Mouse (Mus musculus) hindbrain, embryonic 11.5 days (tissue): Measurements from ENCODE around the gene Schip1. TPM values are rescaled to one million over a fixed set of nuclear protein-coding genes. Genes with fewer than 3 reads are reported as not detected.

Source experiments
- ATAC-seq: fragments of 200-750 bp; cut with Nextera tagmentation; 2 replicates; pipeline ENCODE4 v1.8.0; 2017; ENCODE audit warnings: mild to moderate bottlenecking, moderate TSS enrichment, moderate library complexity; ENCODE audit not compliant: low FRiP score
- DNase-seq: peaks from one replicate; pipeline ENCODE4 v3.0.0-alpha.2; 2015; ENCODE audit warnings: low spot score
- H3K27ac ChIP-seq: fragments of 300-500 bp; sonication (generic); 2 replicates; pipeline ENCODE4 v1.5.1; 2014; ENCODE audit warnings: mild to moderate bottlenecking, low read depth, low read length
- H3K27me3 ChIP-seq: fragments of 300-500 bp; sonication (generic); 2 replicates; pipeline ENCODE4 v1.6.1; 2014; ENCODE audit warnings: mild to moderate bottlenecking, low read length, moderate library complexity, mixed read lengths; ENCODE audit not compliant: control insufficient read depth, insufficient read depth
- H3K36me3 ChIP-seq: fragments of 300-500 bp; sonication (generic); 2 replicates; pipeline ENCODE4 v1.6.1; 2014; ENCODE audit warnings: mild to moderate bottlenecking, low read length, moderate library complexity, mixed read lengths; ENCODE audit not compliant: control insufficient read depth, insufficient read depth
- H3K4me1 ChIP-seq: fragments of 300-500 bp; sonication (generic); replicated peaks from 2 replicates; pipeline ENCODE4 v1.6.1; 2014; ENCODE audit warnings: low read length, mixed read lengths; ENCODE audit not compliant: control insufficient read depth, insufficient read depth
- H3K4me2 ChIP-seq: fragments of 300-500 bp; sonication (generic); replicated peaks from 2 replicates; pipeline ENCODE4 v1.6.1; 2014; ENCODE audit warnings: mild to moderate bottlenecking, low read depth, low read length
- H3K4me3 ChIP-seq: fragments of 300-500 bp; sonication (generic); 2 replicates; pipeline ENCODE4 v1.5.1; 2014; ENCODE audit warnings: low read depth, low read length
- H3K9ac ChIP-seq: fragments of 300-500 bp; sonication (generic); 2 replicates; pipeline ENCODE4 v1.6.1; 2014; ENCODE audit warnings: low read depth, low read length
- H3K9me3 ChIP-seq: fragments of 300-500 bp; sonication (generic); 2 replicates; pipeline ENCODE4 v1.6.1; 2016; ENCODE audit warnings: low read length; ENCODE audit not compliant: control insufficient read depth
- WGBS: fragments of 180-500 bp; shearing (Covaris S2); extraction: QIAGEN DNeasy Blood & Tissue Kit; methylation state at CpG from one replicate; pipeline ENCODE4 v1.1.7; 2014; 5-methylcytosine and 5-hydroxymethylcytosine counted together
- polyA plus RNA-seq: library from polyadenylated mRNA; unstranded; fragments of >200 nt; fragmentation: Nextera tagmentation; extraction: Ambion mirVana; gene quantifications from 2 replicates; pipeline ENCODE4 v1.2.1, GENCODE M21; 2014

Schip1 gene
- polyA plus RNA-seq, 1 experiment from 2014 or later: 115 TPM

- Histone ChIP-seq H3K9ac (peak overlapping the region; percentile 38; the same call in 1 of the 2 replicates), H3K4me3 (peak overlapping the region; percentile 38), H3K36me3 (no peaks in the 10 kb centered on the region), H3K27me3 (no peaks in the 10 kb centered on the region), H3K9me3 (no peaks in the 10 kb centered on the region), H3K27ac (no peak overlapping the region), H3K4me2 (peak overlapping the region; percentile 53; the same call in 1 of the 2 replicates), H3K4me1 (no peaks in the 10 kb centered on the region; the same call in 1 of the 2 replicates)
- 58% methylated on average over 5 of the region's 8 CpGs for WGBS
- DNase-seq (no peak), ATAC-seq (no peak)
Measured at GRCm38 (mm10) chr3:68574097-68574496, 509.5 kb downstream of the Schip1 start.

DNA sequence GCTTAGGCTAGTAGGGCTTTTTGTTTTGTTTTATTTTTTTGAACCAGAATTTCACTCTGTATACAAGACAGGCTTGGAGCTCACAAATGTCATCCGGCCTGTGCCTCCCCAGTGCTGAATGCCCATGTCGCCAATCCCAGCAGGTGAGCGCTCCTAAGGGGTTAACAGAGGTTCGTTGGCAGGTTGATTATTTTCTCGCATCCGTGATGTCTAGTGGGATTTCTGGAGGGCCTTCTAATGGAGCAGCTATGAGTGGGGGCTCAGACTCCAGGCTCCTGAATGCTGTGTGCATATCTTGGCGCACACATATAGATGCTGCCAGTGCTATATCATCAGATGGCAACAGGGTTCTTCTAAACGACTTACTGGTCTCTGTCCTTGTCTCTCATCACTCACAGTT is 510.0 kb downstream of the Schip1 start:
- H3K27me3 ChIP-seq: no peaks in the 10 kb centered on the region
- H3K27ac ChIP-seq: no peak overlapping the region
- peak overlapping the region; percentile 38 for H3K4me3 ChIP-seq
- 64% methylated on average over 8 of the region's 8 CpGs for WGBS
- no peaks in the 10 kb centered on the region for H3K9me3 ChIP-seq
- peak overlapping the region; percentile 53; the same call in 1 of the 2 replicates for H3K4me2 ChIP-seq
- ATAC-seq: no peak
- H3K36me3 ChIP-seq: no peaks in the 10 kb centered on the region
- DNase-seq: no peak
- no peaks in the 10 kb centered on the region; the same call in 1 of the 2 replicates for H3K4me1 ChIP-seq
- no peak overlapping the region for H3K9ac ChIP-seq

DNA sequence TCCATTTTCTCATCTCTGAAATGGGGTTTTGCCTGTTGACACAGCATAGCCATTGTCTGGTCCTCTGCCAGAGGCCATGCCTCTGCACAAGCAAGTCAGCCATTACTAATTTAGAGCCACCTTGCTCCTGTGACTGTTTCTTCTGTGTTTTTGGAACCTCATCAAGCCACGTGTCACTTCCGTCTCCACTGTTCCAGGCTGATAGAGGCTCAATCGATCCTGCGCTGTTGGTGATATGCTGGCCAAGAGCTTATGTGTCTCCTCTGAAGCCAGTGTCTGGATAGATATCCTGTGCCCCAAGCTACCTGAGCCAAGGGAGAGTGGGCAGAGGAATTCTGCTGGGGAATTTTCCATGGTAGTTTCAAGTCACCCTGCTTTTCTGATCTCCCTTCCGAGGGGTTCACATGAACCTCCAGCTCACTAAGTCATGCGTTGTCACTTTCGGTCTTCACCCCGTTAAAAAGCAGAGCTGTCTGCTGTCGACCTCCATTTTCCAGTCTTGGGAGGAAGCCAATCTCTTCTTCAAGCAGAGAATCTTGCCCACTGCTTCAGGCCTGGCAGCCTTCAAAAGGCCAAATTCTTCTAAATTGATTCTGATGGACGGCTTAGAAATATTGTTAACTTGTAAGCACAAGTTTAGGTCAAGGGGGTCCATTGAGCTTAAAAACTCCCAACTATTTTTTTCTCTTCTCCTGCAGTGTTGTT is 511.2 kb downstream of the Schip1 start:
- H3K9me3 ChIP-seq: no peaks in the 10 kb centered on the region
- no peaks in the 10 kb centered on the region for H3K27me3 ChIP-seq
- H3K4me3 ChIP-seq: no peak overlapping the region
- no peak overlapping the region for H3K27ac ChIP-seq
- H3K36me3 ChIP-seq: no peaks in the 10 kb centered on the region
- no peak overlapping the region for H3K9ac ChIP-seq
- H3K4me2 ChIP-seq: no peak overlapping the region; the same call in 1 of the 2 replicates
- H3K4me1 ChIP-seq: no peaks in the 10 kb centered on the region; the same call in 1 of the 2 replicates
- 69% methylated on average over 10 of the region's 10 CpGs for WGBS
- DNase-seq (no peak), ATAC-seq (no peak)

GRCm38 (mm10) chr3:68576431-68576830 is 511.8 kb downstream of the Schip1 start:
- Histone ChIP-seq H3K9ac (0 out of 2 replicates have a peak overlapping the region, but pooled peaks have one; percentile 15), H3K4me3 (no peak overlapping the region), H3K4me1 (no peaks in the 10 kb centered on the region; the same call in 1 of the 2 replicates), H3K27me3 (no peaks in the 10 kb centered on the region), H3K9me3 (no peaks in the 10 kb centered on the region), H3K4me2 (no peak overlapping the region), H3K27ac (no peak overlapping the region), H3K36me3 (no peaks in the 10 kb centered on the region)
- ATAC-seq (no peak), DNase-seq (peak; percentile 17)
- WGBS: 27% methylated on average over 7 of the region's 7 CpGs

DNA sequence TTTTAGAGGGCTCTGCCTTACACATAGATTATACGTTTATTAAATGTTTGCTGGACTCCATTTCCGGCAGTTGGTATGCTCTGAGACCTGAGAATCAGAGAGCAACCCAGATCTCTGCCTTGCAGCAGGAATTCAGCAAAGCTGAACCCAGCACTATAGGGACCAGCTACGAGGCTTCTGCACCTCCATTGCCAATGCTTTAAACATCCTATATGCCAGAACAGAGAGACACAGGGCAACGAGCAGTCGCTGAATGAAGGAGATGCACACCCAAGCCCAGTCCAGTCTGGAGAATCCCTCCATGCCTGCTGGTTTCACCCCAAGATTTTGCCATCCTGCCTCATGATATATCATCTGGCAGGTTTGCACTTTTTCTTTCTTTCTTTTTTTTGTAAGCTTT is 512.3 kb downstream of the Schip1 start:
- H3K4me1 ChIP-seq: no peaks in the 10 kb centered on the region; the same call in 1 of the 2 replicates
- H3K4me2 ChIP-seq: no peak overlapping the region
- H3K27ac ChIP-seq: no peak overlapping the region
- no peak for DNase-seq
- no peaks in the 10 kb centered on the region for H3K27me3 ChIP-seq
- WGBS: 58% methylated on average over 5 of the region's 5 CpGs
- ATAC-seq: no peak
- no peak overlapping the region for H3K9ac ChIP-seq
- H3K9me3 ChIP-seq: no peaks in the 10 kb centered on the region
- no peak overlapping the region for H3K4me3 ChIP-seq
- no peaks in the 10 kb centered on the region for H3K36me3 ChIP-seq

DNA sequence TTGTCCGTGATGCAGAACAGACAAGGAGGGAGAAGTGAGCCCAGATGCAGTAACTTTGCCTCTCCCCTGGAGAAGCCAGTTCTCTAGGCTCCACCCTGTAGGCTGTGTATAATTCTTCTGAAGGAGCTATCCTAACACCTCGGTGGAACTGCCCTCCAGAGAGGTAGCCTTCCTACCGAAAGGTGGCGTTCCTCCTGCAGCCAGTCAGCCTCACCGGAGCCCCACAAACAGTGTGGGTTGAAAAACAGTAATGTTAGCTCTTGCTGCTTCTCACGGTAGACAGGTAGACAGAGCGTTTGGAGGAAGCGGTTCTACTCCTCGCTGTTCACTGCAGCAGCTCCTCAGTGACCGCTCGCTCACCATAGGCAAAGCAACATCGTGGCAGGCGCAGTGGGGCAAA is 517.0 kb downstream of the Schip1 start:
- H3K9ac ChIP-seq: no peak overlapping the region
- no peak overlapping the region for H3K27ac ChIP-seq
- 68% methylated on average over 13 of the region's 13 CpGs for WGBS
- H3K36me3 ChIP-seq: no peaks in the 10 kb centered on the region
- DNase-seq (no peak), ATAC-seq (no peak)
- no peak overlapping the region for H3K4me2 ChIP-seq
- H3K4me1 ChIP-seq: peaks cover 13% of the 10 kb centered on the region
- no peaks in the 10 kb centered on the region for H3K9me3 ChIP-seq
- H3K27me3 ChIP-seq: no peaks in the 10 kb centered on the region
- no peak overlapping the region for H3K4me3 ChIP-seq

DNA sequence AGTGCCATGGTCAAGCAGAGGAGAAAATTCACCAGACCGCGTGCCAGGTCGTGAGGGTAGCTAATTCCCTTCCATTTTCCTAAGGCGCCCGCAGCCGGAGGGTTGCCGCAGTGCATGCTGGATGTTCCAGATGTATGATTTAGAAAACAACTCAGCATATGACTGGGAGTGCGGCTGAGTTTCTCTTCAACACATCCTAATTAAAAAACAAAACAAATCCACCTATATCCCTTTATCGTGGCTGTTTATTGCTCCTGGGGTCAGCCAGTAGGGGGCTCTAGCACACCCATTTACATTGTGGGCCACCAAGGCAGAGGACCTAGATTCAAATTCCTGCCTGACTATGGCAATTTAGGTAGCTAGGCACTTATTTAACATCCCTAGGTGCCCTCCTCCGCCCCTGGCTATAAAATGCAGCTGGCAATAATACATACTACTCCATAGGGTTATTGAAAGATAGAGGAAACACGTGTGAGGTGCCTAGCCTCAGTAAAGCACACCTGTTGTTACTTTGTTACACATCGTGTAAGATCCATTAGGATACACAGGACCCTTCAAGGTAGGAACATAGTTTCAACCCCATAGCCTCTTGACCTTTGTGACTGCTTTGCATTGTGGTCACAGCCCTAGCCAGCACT is 517.6 kb downstream of the Schip1 start:
- ATAC-seq: no peak; the same call in 1 of the 2 replicates
- Histone ChIP-seq H3K27ac (0 out of 2 replicates have a peak overlapping the region, but pooled peaks have one; percentile 80), H3K9me3 (no peaks in the 10 kb centered on the region), H3K4me3 (no peak overlapping the region), H3K4me1 (peaks cover 16% of the 10 kb centered on the region), H3K9ac (no peak overlapping the region), H3K4me2 (no peak overlapping the region), H3K36me3 (no peaks in the 10 kb centered on the region), H3K27me3 (no peaks in the 10 kb centered on the region)
- no peak for DNase-seq
- WGBS: 71% methylated on average over 12 of the region's 12 CpGs

GRCm38 (mm10) chr3:68583031-68583693 is 518.6 kb downstream of the Schip1 start:
- no peaks in the 10 kb centered on the region for H3K36me3 ChIP-seq
- peak overlapping the region; percentile 80 for H3K27ac ChIP-seq
- 0 out of 2 replicates have a peak, but pooled peaks have one; percentile 4 for ATAC-seq
- no peak overlapping the region for H3K4me3 ChIP-seq
- H3K27me3 ChIP-seq: no peaks in the 10 kb centered on the region
- 15% methylated on average over 14 of the region's 14 CpGs for WGBS
- H3K4me1 ChIP-seq: peaks cover 16% of the 10 kb centered on the region
- peak overlapping the region; percentile 1; the same call in 1 of the 2 replicates for H3K4me2 ChIP-seq
- DNase-seq: peak; percentile 48
- H3K9ac ChIP-seq: peak overlapping the region; percentile 29; the same call in 1 of the 2 replicates
- H3K9me3 ChIP-seq: no peaks in the 10 kb centered on the region
